Mouse (Mus musculus) limb, embryonic 14.5 days (tissue): ENCODE measurements around the gene Gnptg. TPM values are rescaled to one million over a fixed set of nuclear protein-coding genes. Genes with fewer than 3 reads are reported as not detected.

Source experiments
- ATAC-seq: fragments of 200-750 bp; cut with Nextera tagmentation; 2 replicates; pipeline ENCODE4 v1.8.0; 2017; ENCODE audit warnings: low read depth, moderate number of reproducible peaks, moderate TSS enrichment; ENCODE audit not compliant: low FRiP score
- DNase-seq: peaks from one replicate; pipeline ENCODE4 v3.0.0-alpha.2; 2015; ENCODE audit warnings: low spot score
- H3K27ac ChIP-seq: fragments of 300-500 bp; sonication (generic); replicated peaks from 2 replicates; pipeline ENCODE4 v1.5.1; 2014; ENCODE audit warnings: low read depth, mild to moderate bottlenecking, low read length, moderate library complexity, mixed read lengths
- H3K27me3 ChIP-seq: fragments of 300-500 bp; sonication (generic); 2 replicates; pipeline ENCODE4 v1.6.1; 2014; ENCODE audit warnings: low read length, mixed read lengths; ENCODE audit not compliant: control insufficient read depth, insufficient read depth
- H3K36me3 ChIP-seq: fragments of 300-500 bp; sonication (generic); 2 replicates; pipeline ENCODE4 v1.6.1; 2014; ENCODE audit warnings: mild to moderate bottlenecking, low read length, moderate library complexity, mixed read lengths; ENCODE audit not compliant: control insufficient read depth, insufficient read depth
- H3K4me1 ChIP-seq: fragments of 300-500 bp; sonication (generic); 2 replicates; pipeline ENCODE4 v1.6.1; 2014; ENCODE audit warnings: antibody characterized with exemption, low read length, mixed read lengths; ENCODE audit not compliant: control insufficient read depth, insufficient read depth
- H3K4me2 ChIP-seq: fragments of 300-500 bp; sonication (generic); replicated peaks from 2 replicates; pipeline ENCODE4 v1.6.1; 2014; ENCODE audit warnings: low read depth, mild to moderate bottlenecking, low read length, moderate library complexity; ENCODE audit not compliant: severe bottlenecking
- H3K4me3 ChIP-seq: fragments of 300-500 bp; sonication (generic); replicated peaks from 2 replicates; pipeline ENCODE4 v1.5.1; 2014; ENCODE audit warnings: low read length
- H3K9ac ChIP-seq: fragments of 300-500 bp; sonication (generic); 2 replicates; pipeline ENCODE4 v1.6.1; 2014; ENCODE audit warnings: mild to moderate bottlenecking, low read depth, low read length, moderate library complexity; ENCODE audit not compliant: severe bottlenecking
- H3K9me3 ChIP-seq: fragments of 300-500 bp; sonication (generic); 2 replicates; pipeline ENCODE4 v1.6.1; 2016; ENCODE audit warnings: low read length; ENCODE audit not compliant: control insufficient read depth
- POLR2A ChIP-seq: fragments of 200-500 bp; IDR thresholded peaks from 2 replicates; pipeline ENCODE4 v1.8.0; 2012; ENCODE audit warnings: inconsistent platforms, mild to moderate bottlenecking, moderate library complexity, borderline replicate concordance; ENCODE audit not compliant: insufficient read depth, insufficient read length; ENCODE audit errors: extremely low read depth
- WGBS: fragments of 180-500 bp; shearing (Covaris S2); extraction: QIAGEN DNeasy Blood & Tissue Kit; methylation state at CpG from one replicate; pipeline ENCODE4 v1.1.7; 2014; 5-methylcytosine and 5-hydroxymethylcytosine counted together
- polyA plus RNA-seq, 2 experiments: library from polyadenylated mRNA; depleted of rRNA in 1 of 2; stranded (reverse) in 1 of 2; unstranded in 1 of 2; fragments of >200 nt; fragmentation: Nextera tagmentation in 1 of 2; extraction: Ambion mirVana in 1 of 2; gene quantifications; 2 replicates each; pipeline versions ENCODE4 v1.2.1 to v1.2.3; 2012 to 2014

Gene Gnptg
- polyA plus RNA-seq (2012; rRNA removed) (29.4 and 34.7 TPM in 2 replicates), polyA plus RNA-seq (2014; fragmentation: Nextera tagmentation; extraction: Ambion mirVana) (30.9 and 33.4 TPM in 2 replicates)

GRCm38 (mm10) chr17:25239695-25240636 is at the start of gene Gnptg, which contains the start of gene Tsr3:
Gene Gnptg, minus strand, starts transcription at chr17:25240124.
Gene Tsr3, plus strand, starts transcription at chr17:25240170.
- DNase-seq (peak; percentile 90), ATAC-seq (peak; percentile 94)
- under 1% methylated on average over 73 of the region's 80 CpGs for WGBS
- Histone ChIP-seq H3K4me3 (peak within 1 kb of the TSS; percentile 93), H3K9me3 (no peaks in the 10 kb centered on the region), H3K4me2 (peak within 1 kb of the TSS; percentile 90), H3K4me1 (peaks cover 10% of the 10 kb centered on the region), H3K9ac (peak within 1 kb of the TSS; percentile 90), H3K27me3 (no peaks in the 10 kb centered on the region), H3K36me3 (peaks cover 38% of the 10 kb centered on the region), H3K27ac (peak within 1 kb of the TSS; percentile 82)
- no peak for TF ChIP-seq POLR2A

- no peak for ATAC-seq
These were observed 48.9 kb upstream of the Gnptg start for GRCm38 (mm10) chr17:25288842-25289241.

GRCm38 (mm10) chr17:25285033-25285432 is 45.1 kb upstream of the Gnptg start:
- Histone ChIP-seq H3K4me3 (no peak overlapping the region), H3K9ac (no peak overlapping the region), H3K36me3 (no peaks in the 10 kb centered on the region), H3K4me1 (no peaks in the 10 kb centered on the region), H3K4me2 (no peak overlapping the region), H3K27me3 (no peaks in the 10 kb centered on the region), H3K9me3 (no peaks in the 10 kb centered on the region), H3K27ac (no peak overlapping the region)
- 30% methylated on average over 3 of the region's 3 CpGs for WGBS
- peak; percentile 56 for DNase-seq
- no peak for ATAC-seq
- no peak for TF ChIP-seq POLR2A

More at GRCm38 (mm10) chr17:25288842-25289241, 48.9 kb upstream of the Gnptg start:
- H3K4me2 ChIP-seq = no peak overlapping the region
- H3K4me3 ChIP-seq = no peak overlapping the region
- no peaks in the 10 kb centered on the region for H3K9me3 ChIP-seq
- TF ChIP-seq POLR2A = no peak
- H3K27me3 ChIP-seq = no peaks in the 10 kb centered on the region
- H3K36me3 ChIP-seq = no peaks in the 10 kb centered on the region
- 19% methylated on average over 4 of the region's 4 CpGs for WGBS
- no peak overlapping the region for H3K9ac ChIP-seq
- H3K4me1 ChIP-seq = no peaks in the 10 kb centered on the region
- no peak overlapping the region for H3K27ac ChIP-seq
- DNase-seq = peak; percentile 28

DNA sequence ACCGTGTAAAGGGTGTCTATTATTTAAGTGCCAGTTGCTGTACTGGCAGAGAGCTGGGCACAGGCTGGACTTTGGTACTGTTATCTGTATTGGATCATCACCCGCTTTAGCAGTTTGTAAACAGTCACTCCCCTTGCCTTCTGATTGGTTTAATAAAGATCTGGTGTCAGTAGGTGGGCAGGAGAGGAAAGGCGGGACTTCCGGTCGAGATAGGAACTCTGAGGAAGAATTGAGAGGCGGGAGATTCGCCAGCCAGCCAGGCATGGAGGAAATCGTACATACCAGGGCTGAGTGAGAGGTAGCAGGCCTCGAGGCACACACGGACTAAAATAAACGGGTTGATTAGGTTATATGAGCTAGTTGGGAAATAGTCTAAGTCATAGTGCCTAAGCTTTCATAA is 42.2 kb upstream of the Gnptg start:
- Histone ChIP-seq H3K4me1 (no peaks in the 10 kb centered on the region), H3K9me3 (no peaks in the 10 kb centered on the region), H3K27ac (no peak overlapping the region), H3K9ac (no peak overlapping the region), H3K4me2 (no peak overlapping the region), H3K4me3 (no peak overlapping the region), H3K36me3 (no peaks in the 10 kb centered on the region), H3K27me3 (no peaks in the 10 kb centered on the region)
- no peak for TF ChIP-seq POLR2A
- DNase-seq = peak; percentile 28
- ATAC-seq = no peak
- 40% methylated on average over 11 of the region's 11 CpGs for WGBS

DNA sequence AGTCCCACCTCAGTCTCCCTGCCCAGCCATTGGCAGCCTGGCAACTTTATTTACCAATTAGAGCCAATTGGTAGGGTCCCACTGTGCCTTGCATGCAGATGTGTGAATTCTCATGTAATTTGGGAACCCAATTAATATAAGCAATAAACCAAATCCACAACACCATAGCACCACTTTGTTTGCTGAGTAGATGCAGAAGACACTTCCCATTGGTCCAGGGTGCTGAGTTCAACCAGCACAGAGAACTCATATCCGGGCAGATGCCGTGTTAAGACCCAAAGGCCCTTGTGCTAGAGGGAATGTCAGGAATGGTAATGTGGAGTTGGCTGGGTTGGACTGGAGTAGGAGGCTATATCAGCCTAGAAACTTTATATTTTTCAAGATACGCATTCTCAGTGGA is 35.9 kb upstream of the Gnptg start:
- Histone ChIP-seq H3K36me3 (peaks cover 9% of the 10 kb centered on the region; the same call in 1 of the 2 replicates), H3K4me1 (peaks cover 16% of the 10 kb centered on the region), H3K4me3 (no peak overlapping the region), H3K27ac (no peak overlapping the region), H3K27me3 (no peaks in the 10 kb centered on the region), H3K9ac (no peak overlapping the region), H3K9me3 (no peaks in the 10 kb centered on the region), H3K4me2 (no peak overlapping the region)
- ATAC-seq = no peak
- 93% methylated on average over 3 of the region's 3 CpGs for WGBS
- TF ChIP-seq POLR2A = no peak
- no peak for DNase-seq
